Mouse (Mus musculus) Patski (cell line): ENCODE results near the gene Elac2. TPM values are rescaled to one million over a fixed set of nuclear protein-coding genes. Genes with fewer than 3 reads are reported as not detected.

Source experiments
- ATAC-seq: fragments of 100-300 bp; one replicate; pipeline ENCODE4 v1.8.0; 2021
- CTCF ChIA-PET: fragments of 350-600 bp; sonication (Branson Sonifier 250); formaldehyde crosslinking; loops from one replicate; lab custom pipeline; 2022; ENCODE audit warnings: inconsistent platforms; lab: Charles Lee
- POLR2A ChIA-PET: fragments of 350-600 bp; sonication (Branson Sonifier 250); formaldehyde crosslinking; loops from one replicate; lab custom pipeline; 2022; ENCODE audit warnings: antibody characterized with exemption, inconsistent platforms; lab: Charles Lee
- DNase-seq: peaks from one replicate; pipeline ENCODE4 v3.0.0-alpha.2; 2011; ENCODE audit warnings: low read depth, low spot score
- H3K27me3 ChIP-seq: fragments of 371-371 bp; one replicate; pipeline ENCODE4 v1.5.1; 2021
- CTCF ChIP-seq: fragments of 100-300 bp; IDR thresholded peaks from one replicate; pipeline ENCODE4 v1.5.1; 2021
- in situ Hi-C: fragments of 300-500 bp; cut with MboI; formaldehyde crosslinking; loops from 3 replicates; pipeline ENCODE4 v1.11.1; 2018; ENCODE audit warnings: low pct_unique_long_range_greater_than_20kb, mixed read lengths
- polyA plus RNA-seq: library from polyadenylated mRNA; unstranded; gene quantifications from one replicate; pipeline ENCODE4 v1.2.3, GENCODE M21; 2021

Gene Elac2
- 21.5 TPM for polyA plus RNA-seq

DNA sequence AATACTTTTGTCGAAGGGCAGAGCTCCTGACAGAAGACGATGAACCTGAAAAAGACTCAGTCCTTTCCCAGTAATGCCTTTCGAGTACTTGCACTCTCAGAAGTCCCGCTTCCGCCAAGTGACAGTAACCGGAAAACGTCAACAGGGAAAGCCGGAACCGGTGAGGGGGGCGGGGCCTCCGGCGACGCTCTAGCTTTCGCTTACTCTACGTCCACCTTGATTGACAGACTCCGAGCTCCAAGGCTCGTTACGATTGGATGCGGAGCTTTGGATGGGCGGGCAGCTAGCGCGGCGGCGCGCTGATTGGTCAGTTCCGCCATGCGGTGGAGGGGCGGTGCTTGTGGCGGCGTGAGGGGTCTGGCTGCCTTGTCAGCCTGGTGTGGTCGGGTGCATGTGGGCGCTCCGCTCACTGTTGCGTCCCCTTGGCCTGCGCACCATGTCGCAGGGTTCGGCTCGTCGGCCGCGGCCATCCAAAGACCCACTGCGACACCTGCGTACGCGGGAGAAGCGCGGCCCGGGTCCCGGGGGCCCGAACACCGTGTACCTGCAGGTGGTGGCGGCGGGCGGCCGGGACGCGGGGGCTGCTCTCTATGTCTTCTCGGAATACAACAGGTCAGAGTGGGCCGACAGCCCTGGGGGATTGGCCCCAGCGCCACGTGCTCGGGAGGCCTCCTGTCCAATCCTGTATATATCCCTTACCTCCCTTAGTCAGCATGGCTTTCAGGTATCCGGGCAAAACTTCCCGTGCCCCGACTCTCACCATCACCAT lies at the start of gene Elac2:
Gene Elac2, plus strand, starts transcription at position 319 of the 769 bp plus-strand sequence.
- TF ChIP-seq CTCF = no peak
- ChIA-PET POLR2A (no interaction called here), CTCF (no interaction called here)
- no peaks in the 10 kb centered on the region for H3K27me3 ChIP-seq
- ATAC-seq = peak; percentile 100
- peak; percentile 94 for DNase-seq
- in situ Hi-C loops = loop anchor here (25.0 kb wide), 1 partner anchor 708 kb away; no protein-coding TSS in a partner anchor

GRCm38 (mm10) chr11:64929130-64929529 lies 49.7 kb upstream of the Elac2 start:
- TF ChIP-seq CTCF = no peak
- H3K27me3 ChIP-seq = no peaks in the 10 kb centered on the region
- CTCF ChIA-PET = interaction anchor here (1.1 kb wide), 1 partner anchor 13 kb away, joined by 3 read pairs; no protein-coding TSS in a partner anchor
- no peak for ATAC-seq
- POLR2A ChIA-PET = no interaction called here
- DNase-seq = no peak
- in situ Hi-C loops = no loop called here

GRCm38 (mm10) chr11:64931060-64931770 lies 47.6 kb upstream of the Elac2 start:
- POLR2A ChIA-PET = no interaction called here
- TF ChIP-seq CTCF = no peak
- CTCF ChIA-PET = no interaction called here
- ATAC-seq (no peak), DNase-seq (no peak)
- no peaks in the 10 kb centered on the region for H3K27me3 ChIP-seq
- in situ Hi-C loops = no loop called here

DNA sequence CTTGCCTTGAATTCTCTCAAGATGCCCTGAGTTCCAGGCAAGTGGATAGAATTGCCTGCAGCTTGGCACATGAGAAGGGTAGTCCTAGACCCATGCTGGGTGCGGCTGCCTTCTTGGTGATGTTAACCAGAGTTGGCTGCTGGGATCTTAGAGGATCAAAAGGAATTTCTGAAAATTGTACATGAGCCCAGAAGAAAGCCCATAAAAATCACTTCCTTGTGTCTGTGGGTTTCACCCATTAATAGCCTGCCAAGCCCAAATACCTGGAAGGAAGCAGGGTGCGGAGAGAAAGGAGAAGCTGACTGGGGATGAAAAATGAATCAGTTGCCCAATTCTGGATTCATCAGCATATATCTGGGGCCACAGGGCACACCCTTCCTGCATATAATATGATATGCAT lies 41.6 kb upstream of the Elac2 start:
- peak; percentile 72 for DNase-seq
- POLR2A ChIA-PET = no interaction called here
- in situ Hi-C loops = no loop called here
- ATAC-seq = peak; percentile 79
- CTCF ChIA-PET = interaction anchor here (1.4 kb wide), 1 partner anchor 10 kb away, joined by 4 read pairs; no protein-coding TSS in a partner anchor
- no peak for TF ChIP-seq CTCF
- H3K27me3 ChIP-seq = no peaks in the 10 kb centered on the region

DNA sequence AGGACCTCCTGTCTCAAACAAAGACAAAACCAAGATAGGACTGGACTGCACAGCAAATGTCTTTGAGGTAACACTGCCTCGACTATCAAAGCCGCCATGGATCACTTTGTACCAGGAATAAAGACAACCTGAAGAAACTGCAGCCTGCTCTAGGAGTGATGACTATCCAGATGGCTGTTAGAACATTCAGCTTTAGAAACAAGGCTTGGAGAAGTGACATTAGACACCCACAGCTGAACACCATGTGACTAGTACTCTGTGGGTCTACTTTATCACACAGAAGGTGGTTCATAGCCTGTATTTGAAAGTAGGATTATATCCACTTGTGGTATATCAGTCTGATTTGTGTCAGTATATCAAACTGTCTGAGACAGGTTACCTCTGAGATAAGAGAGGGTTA lies 37.6 kb upstream of the Elac2 start:
- POLR2A ChIA-PET = no interaction called here
- no peak for TF ChIP-seq CTCF
- CTCF ChIA-PET = interaction anchor here (1.2 to 1.4 kb wide), 2 partner anchors 9 to 1548 kb away, joined by 3 read pairs; no protein-coding TSS in a partner anchor
- DNase-seq (no peak), ATAC-seq (no peak)
- in situ Hi-C loops = no loop called here
- no peaks in the 10 kb centered on the region for H3K27me3 ChIP-seq

- H3K27me3 ChIP-seq = no peaks in the 10 kb centered on the region
- in situ Hi-C loops = no loop called here
- POLR2A ChIA-PET = no interaction called here
- ATAC-seq = no peak
- no peak for TF ChIP-seq CTCF
- CTCF ChIA-PET = no interaction called here
- DNase-seq = no peak
These were observed 29.1 kb upstream of the Elac2 start for GRCm38 (mm10) chr11:64949782-64950181.

DNA sequence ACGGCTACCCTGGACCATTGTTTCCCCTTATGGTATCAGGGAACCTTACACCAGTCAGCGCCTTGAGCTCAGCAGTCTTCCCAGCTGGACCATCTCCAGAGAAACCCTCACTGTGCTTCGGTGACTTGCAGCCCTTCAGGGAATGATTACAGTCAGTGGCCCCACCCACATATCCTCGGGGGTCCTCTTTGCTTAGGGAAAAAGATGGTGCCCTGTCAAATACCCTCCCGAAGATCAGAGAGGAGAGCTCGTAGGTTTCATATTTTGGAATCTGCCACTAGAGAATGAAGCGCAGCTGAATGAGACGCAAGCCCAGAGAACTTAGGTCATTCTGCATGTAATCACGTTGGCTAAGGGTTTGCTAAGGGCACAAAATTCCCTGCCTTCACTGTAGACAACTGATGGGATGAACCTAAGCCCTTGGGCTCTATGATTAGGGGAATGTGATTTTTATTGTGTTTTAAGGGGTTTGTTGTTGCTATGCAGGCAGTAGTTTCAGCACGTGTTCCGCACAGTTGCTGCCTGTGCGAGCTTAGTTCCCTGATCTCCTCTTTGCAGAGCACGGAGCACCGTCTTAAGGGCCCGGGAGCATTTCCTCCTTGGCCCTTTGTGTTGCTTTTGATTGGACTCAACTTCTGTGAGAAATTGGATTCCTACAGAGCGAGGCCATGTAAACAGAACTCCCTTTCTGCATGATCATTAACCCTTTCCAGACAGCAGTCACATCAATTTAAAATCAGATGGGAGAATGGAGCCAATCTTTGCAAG lies 21.7 kb upstream of the Elac2 start:
- ChIA-PET POLR2A (no interaction called here), CTCF (interaction anchor here (2.1 kb wide), 1 partner anchor 11 kb away, joined by 6 read pairs; no protein-coding TSS in a partner anchor)
- ATAC-seq (no peak), DNase-seq (no peak)
- in situ Hi-C loops = no loop called here
- TF ChIP-seq CTCF = no peak
- no peaks in the 10 kb centered on the region for H3K27me3 ChIP-seq

DNA sequence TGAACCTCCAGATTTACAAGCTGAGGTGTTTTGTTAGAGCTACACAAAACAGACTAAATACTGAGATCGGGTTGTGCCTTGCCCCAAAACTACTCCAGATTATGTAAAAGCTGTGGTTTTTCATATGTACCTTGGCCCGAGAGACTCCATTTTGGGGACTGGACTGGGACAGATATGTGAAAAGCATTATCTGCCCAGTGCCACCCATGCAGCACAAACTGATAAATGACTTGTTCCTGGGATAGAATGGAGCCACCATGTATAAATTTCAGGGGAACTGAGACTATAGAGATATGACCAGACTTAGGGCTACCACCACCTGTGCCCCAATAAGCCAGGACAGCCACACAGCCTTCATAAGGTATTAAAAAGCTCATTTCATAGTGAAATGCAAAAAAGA lies 16.2 kb upstream of the Elac2 start:
- DNase-seq (no peak), ATAC-seq (no peak)
- CTCF ChIA-PET = interaction anchor here (1.4 kb wide), 1 partner anchor 13 kb away, joined by 4 read pairs; no protein-coding TSS in a partner anchor
- no peaks in the 10 kb centered on the region for H3K27me3 ChIP-seq
- POLR2A ChIA-PET = no interaction called here
- TF ChIP-seq CTCF = no peak
- in situ Hi-C loops = no loop called here

DNA sequence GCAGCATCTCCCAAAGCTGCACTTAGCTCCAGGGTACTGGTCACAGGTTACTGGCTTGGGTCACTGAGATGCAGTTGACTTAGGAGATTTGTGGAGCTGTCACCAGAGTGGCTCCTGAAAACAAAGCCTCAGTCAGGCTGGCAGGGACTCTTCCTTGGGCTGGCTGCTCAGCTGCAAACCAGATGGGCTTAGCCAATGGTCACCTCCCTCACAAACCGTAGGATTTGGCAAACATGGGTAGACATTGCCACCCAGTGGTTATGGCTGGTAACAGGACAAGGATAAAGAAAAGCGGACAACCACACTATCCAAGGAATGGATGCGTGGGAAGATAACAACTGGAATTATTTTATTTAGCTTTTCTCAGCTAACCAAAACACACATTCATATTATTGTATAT lies 10.3 kb upstream of the Elac2 start:
- peak; percentile 13 for DNase-seq
- H3K27me3 ChIP-seq = no peaks in the 10 kb centered on the region
- peak; percentile 89 for TF ChIP-seq CTCF
- in situ Hi-C loops = loop anchor here (5.0 kb wide), 3 partner anchors 1561 to 1751 kb away; no protein-coding TSS in a partner anchor
- CTCF ChIA-PET = interaction anchor here (0.6 to 1.8 kb wide), 9 partner anchors 9 to 1755 kb away, joined by 3 to 8 read pairs (median 4); no protein-coding TSS in a partner anchor
- POLR2A ChIA-PET = no interaction called here
- ATAC-seq = peak; percentile 87

- no peak for TF ChIP-seq CTCF
- in situ Hi-C loops = loop anchor here (5.0 kb wide), 3 partner anchors 1562 to 1752 kb away; no protein-coding TSS in a partner anchor
- ChIA-PET CTCF (interaction anchor here (0.6 to 1.8 kb wide), 9 partner anchors 9 to 1756 kb away, joined by 3 to 8 read pairs (median 4); no protein-coding TSS in a partner anchor), POLR2A (no interaction called here)
- DNase-seq = no peak
- no peak for ATAC-seq
- no peaks in the 10 kb centered on the region for H3K27me3 ChIP-seq
These were observed 9.9 kb upstream of the Elac2 start for GRCm38 (mm10) chr11:64968939-64969342.
